8 mouse cellular contexts compared by ENCODE assay signal in genomic region chr19:8822696-8823095, GRCm38 (mm10). TPM values are rescaled to one million over a fixed set of nuclear protein-coding genes. Genes with fewer than 3 reads are reported as not detected.
DNase-seq lines count a peak whose midpoint lies in the region; ATAC-seq and TF ChIP-seq lines count a peak whose summit lies in the region.

No protein-coding gene starts in this region.

- peak overlapping the region; percentile 84 for H3K4me2 ChIP-seq in liver, embryonic 12.5 days

- H3K4me1 ChIP-seq in testis, adult 2 months (ENCODE audit: control insufficient read depth, insufficient read depth, low read length): peaks cover 7% of the 10 kb centered on the region
- peaks cover 29% of the 10 kb centered on the region for H3K4me1 ChIP-seq in liver, embryonic 12.5 days

- 83% methylated on average over 8 of the region's 8 CpGs for WGBS in liver, embryonic 12.5 days (ENCODE audit: insufficient replicate concordance)

- H3K4me3 ChIP-seq in testis, adult 2 months (ENCODE audit: control insufficient read depth, low read depth, low read length): peak overlapping the region; percentile 20; the same call in 1 of the 2 replicates
- peak overlapping the region; percentile 100 for H3K4me3 ChIP-seq in liver, embryonic 12.5 days

- peaks cover 8% of the 10 kb centered on the region for H3K36me3 ChIP-seq in testis, adult 2 months (ENCODE audit: control insufficient read depth, insufficient read depth, low read length)
- H3K36me3 ChIP-seq in liver, embryonic 12.5 days: peaks cover 59% of the 10 kb centered on the region

- no peak for TF ChIP-seq POLR2A in testis, adult 2 months (IDR thresholded peaks at IDR 0.05; ENCODE audit: control insufficient read depth, low read depth, low read length)

- no peak for TF ChIP-seq CTCF in testis, adult 2 months (IDR thresholded peaks at IDR 0.05; ENCODE audit: control insufficient read depth, insufficient read depth, insufficient replicate concordance, low read depth, low read length)

- peak overlapping the region; percentile 99 for H3K9ac ChIP-seq in liver, embryonic 12.5 days

- DNase-seq in cerebellum, adult 11-12 months: peak; percentile 65
- no peak for DNase-seq in testis, postnatal 14 days (ENCODE audit: low spot score)
- DNase-seq in thymus, postnatal 36 days: no peak
- DNase-seq in left cerebral cortex, adult 11 months (ENCODE audit: low spot score): no peak

- H3K27me3 ChIP-seq in testis, adult 2 months (ENCODE audit: control insufficient read depth, insufficient read depth, low read length): no peaks in the 10 kb centered on the region
- H3K27me3 ChIP-seq in liver, embryonic 12.5 days (replicated peaks): no peaks in the 10 kb centered on the region

- ATAC-seq in cerebellum, adult (ENCODE audit: insufficient number of reproducible peaks, low FRiP score, low TSS enrichment): no peak
- ATAC-seq in liver, embryonic 12.5 days: no peak
- no peak for ATAC-seq in CD4-positive, CD25-positive, alpha-beta regulatory T cell, adult 4 months

- H3K9me3 ChIP-seq in liver, embryonic 12.5 days (replicated peaks): no peaks in the 10 kb centered on the region

- H3K27ac ChIP-seq in testis, adult 2 months (ENCODE audit: control insufficient read depth, insufficient read depth, low read depth, low read length): no peak overlapping the region
- H3K27ac ChIP-seq in liver, embryonic 12.5 days: no peak overlapping the region

RNA-seq across cellular contexts. Expression of gene Hnrnpul2, which starts 2.9 kb away (rescaled TPM):
- polyA plus RNA-seq in testis, adult 2 months (2012; rRNA removed): 12.9 and 14.9 TPM in 2 replicates
- polyA plus RNA-seq in liver, embryonic 12.5 days (2016; fragmentation: Nextera tagmentation; extraction: Ambion mirVana): 3.5 and 3.6 TPM in 2 replicates
- 1 to 10 TPM; 4.2 to 6.9 TPM for polyA plus RNA-seq in CD4-positive, CD25-positive, alpha-beta regulatory T cell, adult 4 months (2017; shearing (Covaris generic))

RNA-seq across cellular contexts. Expression of gene Ttc9c, which starts 3.6 kb away (rescaled TPM):
- 6.8 and 7.9 TPM in 2 replicates for polyA plus RNA-seq in testis, adult 2 months (2012; rRNA removed)
- polyA plus RNA-seq in liver, embryonic 12.5 days (2016; fragmentation: Nextera tagmentation; extraction: Ambion mirVana): 29.6 and 31.6 TPM in 2 replicates
- 10 to 100 TPM; 41.6 to 59.0 TPM for polyA plus RNA-seq in CD4-positive, CD25-positive, alpha-beta regulatory T cell, adult 4 months (2017; shearing (Covaris generic))

RNA-seq across cellular contexts. Expression of gene AC129217.1, which starts 6.9 kb away (rescaled TPM):
- 0.64 and 1.9 TPM in 2 replicates for polyA plus RNA-seq in testis, adult 2 months (2012; rRNA removed)
- 0.26 TPM in 1 of 2 replicates, not detected in the other for polyA plus RNA-seq in liver, embryonic 12.5 days (2016; fragmentation: Nextera tagmentation; extraction: Ambion mirVana)
- polyA plus RNA-seq in CD4-positive, CD25-positive, alpha-beta regulatory T cell, adult 4 months (2017; shearing (Covaris generic)): not detected

RNA-seq across cellular contexts. Expression of gene Bscl2, which starts 14.6 kb away (rescaled TPM):
- 743 and 750 TPM in 2 replicates for polyA plus RNA-seq in testis, adult 2 months (2012; rRNA removed)
- 37.0 and 45.2 TPM in 2 replicates for polyA plus RNA-seq in liver, embryonic 12.5 days (2016; fragmentation: Nextera tagmentation; extraction: Ambion mirVana)
- polyA plus RNA-seq in CD4-positive, CD25-positive, alpha-beta regulatory T cell, adult 4 months (2017; shearing (Covaris generic)): 10 to 100 TPM; 86.8 to 98.9 TPM

RNA-seq across cellular contexts. Expression of gene Gng3, which starts 16.3 kb away (rescaled TPM):
- 2.0 and 2.4 TPM in 2 replicates for polyA plus RNA-seq in testis, adult 2 months (2012; rRNA removed)
- 0.62 and 0.65 TPM in 2 replicates for polyA plus RNA-seq in liver, embryonic 12.5 days (2016; fragmentation: Nextera tagmentation; extraction: Ambion mirVana)
- polyA plus RNA-seq in CD4-positive, CD25-positive, alpha-beta regulatory T cell, adult 4 months (2017; shearing (Covaris generic)): 1 to 10 TPM in 1 of 2 experiments, under 1 TPM in 1; 0.91 to 1.4 TPM
